Mouse (Mus musculus): Measurements from ENCODE around the gene Pigk.

Gene Pigk

GRCm38 (mm10) chr3:152980978-152981974, 267.4 kb downstream of the Pigk start:
- DNase-seq (ENCODE audit: low spot score in 2 of 2): no peak

GRCm38 (mm10) chr3:152981988-152982387, 268.1 kb downstream of the Pigk start, which contains the start of gene St6galnac5:
St6galnac5 (minus strand) TSS chr3:152982246.
- DNase-seq (ENCODE audit: low spot score in 2 of 2): no peak

DNA sequence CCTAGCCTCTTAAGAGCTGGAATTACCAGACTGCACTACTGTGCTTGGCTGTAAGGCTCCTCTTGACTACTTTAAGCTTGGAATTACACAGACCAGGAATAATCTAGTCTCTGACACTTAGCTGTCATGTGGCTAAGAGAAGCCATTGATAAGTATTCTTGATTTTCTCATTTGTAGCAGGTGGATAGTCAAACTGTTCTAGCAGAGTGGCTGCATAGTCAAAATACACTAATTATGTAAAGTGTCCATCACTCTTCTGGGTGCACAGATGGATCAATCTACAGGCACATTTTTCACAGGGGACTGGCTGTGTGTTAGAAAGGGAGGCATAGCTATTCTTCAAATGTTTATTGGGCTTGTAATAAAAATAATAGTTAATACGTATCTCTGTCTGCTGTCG, 276.9 kb downstream of the Pigk start:
- no peak for DNase-seq (ENCODE audit: low spot score in 2 of 2)

DNA sequence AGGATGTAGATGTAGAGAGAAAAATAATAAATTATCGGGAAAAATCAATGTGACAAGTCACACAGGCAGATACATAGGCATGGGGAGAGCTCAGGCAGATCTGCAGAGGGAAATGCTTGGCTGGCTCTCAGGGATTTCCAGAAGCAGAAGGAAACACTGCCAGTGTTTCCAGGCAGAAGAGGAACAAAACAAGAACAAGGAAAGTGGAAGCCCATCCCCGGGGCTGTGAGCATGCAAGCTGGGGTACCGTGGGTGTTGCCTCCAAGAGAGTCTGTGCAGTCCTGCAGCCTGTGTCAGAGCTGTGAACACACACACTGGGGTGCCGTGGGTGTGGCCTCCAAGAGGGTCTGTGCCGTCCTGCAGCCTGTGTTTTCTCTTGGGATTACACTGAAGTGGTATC, 279.7 kb downstream of the Pigk start:
- DNase-seq (ENCODE audit: low spot score in 2 of 2): no peak

- DNase-seq (ENCODE audit: low spot score in 2 of 2): no peak
Measured at GRCm38 (mm10) chr3:152998106-152998505, 284.2 kb downstream of the Pigk start.

DNA sequence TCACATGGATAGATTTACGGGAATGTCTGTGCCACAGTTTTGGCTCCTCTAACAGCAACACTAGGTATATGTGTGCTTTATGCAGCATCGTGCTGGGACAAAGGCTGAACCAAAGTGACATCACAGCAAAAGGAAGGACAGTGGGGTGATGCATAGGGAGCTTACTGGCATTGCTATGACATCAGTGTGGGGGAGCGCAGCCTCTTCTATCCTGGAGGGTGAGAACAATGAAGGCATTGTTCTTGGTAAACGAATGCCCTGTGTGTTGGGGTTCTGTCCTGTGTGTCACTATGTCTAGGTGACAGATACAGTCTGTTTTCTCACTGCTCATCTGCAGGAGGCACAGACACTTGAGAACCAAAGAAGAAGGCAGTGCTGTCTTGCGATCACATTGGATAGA, 285.0 kb downstream of the Pigk start:
- DNase-seq (ENCODE audit: low spot score in 2 of 2): no peak

DNA sequence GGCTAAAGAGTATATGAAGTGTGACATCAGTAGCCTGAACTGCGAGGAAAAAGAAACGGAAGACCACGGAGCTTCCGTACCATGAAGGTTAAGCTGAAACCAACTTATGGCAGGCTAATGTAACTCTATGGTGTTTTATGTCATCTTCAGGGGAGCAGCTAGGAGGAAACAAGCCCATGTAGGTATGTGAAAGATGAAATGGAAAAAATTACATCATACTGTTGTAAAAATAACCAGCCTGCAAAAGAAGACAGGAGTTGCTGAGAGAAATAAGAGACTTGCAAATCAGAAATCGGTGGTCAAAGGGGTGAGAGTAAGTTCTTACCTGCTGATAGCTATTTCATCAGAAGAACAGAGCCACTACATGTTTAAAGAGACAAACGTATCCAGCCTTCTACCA, 293.0 kb downstream of the Pigk start:
- DNase-seq (ENCODE audit: low spot score in 2 of 2): no peak

DNA sequence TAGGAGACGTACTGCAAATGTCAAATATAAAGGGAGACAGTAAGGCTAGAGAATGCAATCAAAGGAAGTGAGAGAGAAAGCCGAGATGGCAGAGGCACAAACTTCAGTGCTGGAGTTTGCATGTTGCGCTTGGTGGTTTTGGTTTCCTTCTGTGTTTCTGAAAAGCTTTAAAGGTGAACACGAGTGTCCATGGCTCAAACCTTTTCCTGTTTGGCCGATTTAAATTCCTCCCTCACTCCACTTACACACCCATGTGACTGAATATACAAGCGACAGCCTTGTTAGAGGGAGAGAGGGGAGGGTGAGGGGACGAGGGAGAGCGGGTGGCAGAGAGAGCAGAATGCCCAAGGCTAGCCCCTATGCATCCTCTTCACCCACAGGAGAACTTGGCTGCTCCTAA, 302.5 kb downstream of the Pigk start:
- no peak for DNase-seq (ENCODE audit: low spot score in 2 of 2)

GRCm38 (mm10) chr3:153018051-153018450, 304.2 kb downstream of the Pigk start:
- no peak for DNase-seq (ENCODE audit: low spot score in 2 of 2)

- DNase-seq (ENCODE audit: low spot score in 2 of 2): no peak
Measured at GRCm38 (mm10) chr3:153024016-153024415, 310.1 kb downstream of the Pigk start.
